Mouse (Mus musculus): ENCODE results near the gene Pgm5. TPM values are rescaled to one million over a fixed set of nuclear protein-coding genes. Genes with fewer than 3 reads are reported as not detected.

The Pgm5 gene
- polyA plus RNA-seq, 1 experiment from 2014 or later = 0.17 TPM

GRCm38 (mm10) chr19:24746266-24746875, 115.3 kb downstream of the Pgm5 start:
- Histone ChIP-seq H3K27me3 (ENCODE audit: low read depth, poor library complexity, severe bottlenecking) (no peaks in the 10 kb centered on the region), H3K4me3 (no peak overlapping the region), H3K4me1 (no peaks in the 10 kb centered on the region), H3K27ac (replicated peaks) (no peak overlapping the region), H3K36me3 (no peaks in the 10 kb centered on the region), H3K9me3 (replicated peaks) (no peaks in the 10 kb centered on the region)
- DNase-seq (ENCODE audit: low spot score) = no peak
- 89% methylated on average over 4 of the region's 4 CpGs for WGBS

- no peak for DNase-seq (ENCODE audit: low spot score)
- WGBS = 92% methylated on average over 6 of the region's 6 CpGs
These were observed 119.0 kb downstream of the Pgm5 start for GRCm38 (mm10) chr19:24742606-24743005.

DNA sequence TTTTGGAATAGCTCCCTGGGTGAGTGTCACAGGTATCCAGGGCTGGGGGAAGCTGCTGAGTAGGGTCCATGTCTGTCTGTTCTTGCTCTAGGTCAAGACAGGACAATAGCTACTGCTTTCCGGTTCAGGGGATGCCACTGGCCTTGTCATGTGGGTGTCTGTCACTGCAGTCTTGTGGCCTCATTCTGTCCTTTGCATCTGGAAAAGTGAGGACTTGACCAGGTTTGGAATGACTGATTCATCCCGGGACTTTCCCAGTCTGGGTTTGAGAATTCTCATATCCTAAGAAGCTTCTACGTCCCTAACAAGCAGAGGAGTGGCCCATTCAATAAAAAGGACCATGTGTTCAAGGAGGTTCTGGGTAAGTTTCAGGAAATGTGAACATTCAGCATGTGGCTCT, 122.9 kb downstream of the Pgm5 start:
- H3K36me3 ChIP-seq = no peaks in the 10 kb centered on the region
- H3K27me3 ChIP-seq (ENCODE audit: low read depth, poor library complexity, severe bottlenecking) = no peaks in the 10 kb centered on the region
- no peaks in the 10 kb centered on the region for H3K9me3 ChIP-seq (replicated peaks)
- no peak overlapping the region for H3K4me3 ChIP-seq
- no peak for DNase-seq (ENCODE audit: low spot score)
- H3K4me1 ChIP-seq = peaks cover 4% of the 10 kb centered on the region; the same call in 1 of the 2 replicates
- 88% methylated on average over 3 of the region's 3 CpGs for WGBS
- H3K27ac ChIP-seq (replicated peaks) = no peak overlapping the region

More at GRCm38 (mm10) chr19:24742606-24743005, 119.0 kb downstream of the Pgm5 start:
- H3K4me1 ChIP-seq = no peaks in the 10 kb centered on the region; the same call in 1 of the 2 replicates
- H3K27me3 ChIP-seq (ENCODE audit: low read depth, poor library complexity, severe bottlenecking) = no peaks in the 10 kb centered on the region
- H3K36me3 ChIP-seq = no peaks in the 10 kb centered on the region
- H3K27ac ChIP-seq (replicated peaks) = no peak overlapping the region
- no peaks in the 10 kb centered on the region for H3K9me3 ChIP-seq (replicated peaks)
- H3K4me3 ChIP-seq = no peak overlapping the region

- Histone ChIP-seq H3K4me1 (peaks cover 4% of the 10 kb centered on the region; the same call in 1 of the 2 replicates), H3K27ac (replicated peaks) (no peak overlapping the region), H3K36me3 (no peaks in the 10 kb centered on the region), H3K4me3 (no peak overlapping the region), H3K9me3 (replicated peaks) (no peaks in the 10 kb centered on the region), H3K27me3 (ENCODE audit: low read depth, poor library complexity, severe bottlenecking) (no peaks in the 10 kb centered on the region)
- WGBS = 93% methylated on average over 5 of the region's 5 CpGs
- DNase-seq (ENCODE audit: low spot score) = no peak
These were observed 123.6 kb downstream of the Pgm5 start for GRCm38 (mm10) chr19:24738026-24738425.

- WGBS = 75% methylated on average over 6 of the region's 6 CpGs
- H3K4me1 ChIP-seq = peaks cover 4% of the 10 kb centered on the region; the same call in 1 of the 2 replicates
- H3K27ac ChIP-seq (replicated peaks) = no peak overlapping the region
- no peak for DNase-seq (ENCODE audit: low spot score)
- H3K4me3 ChIP-seq = no peak overlapping the region
- no peaks in the 10 kb centered on the region for H3K36me3 ChIP-seq
- H3K9me3 ChIP-seq (replicated peaks) = no peaks in the 10 kb centered on the region
- H3K27me3 ChIP-seq (ENCODE audit: low read depth, poor library complexity, severe bottlenecking) = no peaks in the 10 kb centered on the region
These were observed 126.0 kb downstream of the Pgm5 start for GRCm38 (mm10) chr19:24735484-24736128.

GRCm38 (mm10) chr19:24730661-24731060, 131.0 kb downstream of the Pgm5 start:
- 76% methylated on average over 5 of the region's 5 CpGs for WGBS
- H3K36me3 ChIP-seq = no peaks in the 10 kb centered on the region

DNA sequence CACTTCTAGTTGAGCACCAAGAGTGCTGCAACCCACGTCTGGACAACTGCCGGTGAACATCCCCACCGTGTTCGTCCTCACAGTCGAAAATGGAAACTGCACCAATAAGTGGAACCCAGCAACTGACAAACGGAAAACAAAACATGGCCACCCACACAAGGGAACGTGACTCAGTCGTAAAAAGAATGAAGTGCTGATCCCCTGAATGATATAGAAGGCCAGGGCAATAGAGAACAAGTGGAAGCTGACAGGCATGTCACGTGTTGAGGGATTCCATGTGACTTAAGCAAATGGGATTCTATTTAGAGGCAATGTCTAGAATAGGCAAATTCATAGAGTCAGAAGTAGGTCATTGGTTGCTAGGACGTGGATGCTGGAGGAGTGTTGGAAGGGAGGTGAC, 137.3 kb downstream of the Pgm5 start:
- no peaks in the 10 kb centered on the region for H3K36me3 ChIP-seq
- H3K9me3 ChIP-seq (replicated peaks) = no peaks in the 10 kb centered on the region
- DNase-seq (ENCODE audit: low spot score) = no peak
- H3K27me3 ChIP-seq (ENCODE audit: low read depth, poor library complexity, severe bottlenecking) = no peaks in the 10 kb centered on the region
- H3K4me1 ChIP-seq = no peaks in the 10 kb centered on the region
- 86% methylated on average over 10 of the region's 10 CpGs for WGBS
- H3K27ac ChIP-seq (replicated peaks) = no peak overlapping the region
- no peak overlapping the region for H3K4me3 ChIP-seq

More at GRCm38 (mm10) chr19:24730661-24731060, 131.0 kb downstream of the Pgm5 start:
- no peak overlapping the region for H3K27ac ChIP-seq (replicated peaks)
- 0 out of 2 replicates have a peak, but pooled peaks cover 3% of the 10 kb centered on the region for H3K4me1 ChIP-seq
- DNase-seq (ENCODE audit: low spot score) = no peak
- no peaks in the 10 kb centered on the region for H3K9me3 ChIP-seq (replicated peaks)
- no peak overlapping the region for H3K4me3 ChIP-seq
- H3K27me3 ChIP-seq (ENCODE audit: low read depth, poor library complexity, severe bottlenecking) = no peaks in the 10 kb centered on the region

DNA sequence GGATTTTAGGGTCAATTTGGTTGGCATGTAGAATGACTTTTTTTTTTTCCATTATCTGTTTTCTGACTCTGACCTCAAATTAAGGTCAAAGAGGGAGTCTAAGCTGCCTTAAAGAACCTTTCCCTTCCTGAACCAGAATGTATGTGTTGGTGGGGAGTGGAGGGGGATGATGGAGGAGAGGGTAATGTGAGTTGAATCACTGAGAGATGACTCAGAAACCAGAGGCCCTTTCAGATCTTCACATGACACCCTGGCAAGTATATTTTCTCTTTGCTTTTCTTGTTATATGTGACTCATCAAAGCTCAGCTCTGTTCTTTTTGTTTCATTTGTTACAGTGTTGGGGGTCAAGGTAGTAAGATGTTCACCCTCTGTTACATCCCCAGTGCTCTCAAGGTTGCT, 141.2 kb downstream of the Pgm5 start:
- Histone ChIP-seq H3K4me3 (no peak overlapping the region), H3K9me3 (replicated peaks) (no peaks in the 10 kb centered on the region), H3K4me1 (no peaks in the 10 kb centered on the region), H3K36me3 (no peaks in the 10 kb centered on the region), H3K27ac (replicated peaks) (no peak overlapping the region), H3K27me3 (ENCODE audit: low read depth, poor library complexity, severe bottlenecking) (no peaks in the 10 kb centered on the region)
- no peak for DNase-seq (ENCODE audit: low spot score)

DNA sequence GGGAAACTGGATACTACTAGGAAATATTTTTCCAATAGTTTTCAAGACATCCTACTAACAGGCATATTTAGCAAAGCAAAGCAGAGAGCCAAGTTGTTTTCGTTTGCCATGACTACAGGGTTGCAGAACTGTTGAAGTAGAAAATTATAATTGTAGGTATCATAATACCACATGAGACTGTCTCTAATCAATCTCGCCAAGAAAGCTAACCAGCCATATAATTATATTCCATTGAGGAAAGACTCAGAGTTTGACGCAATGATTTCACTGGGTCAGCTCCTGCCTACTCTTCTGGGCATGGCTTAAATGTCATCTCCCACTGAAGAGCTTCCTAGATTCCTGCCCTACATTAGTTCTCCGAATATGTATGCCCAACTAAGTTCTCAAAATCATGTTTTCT, 142.2 kb downstream of the Pgm5 start:
- H3K27me3 ChIP-seq (ENCODE audit: low read depth, poor library complexity, severe bottlenecking) = no peaks in the 10 kb centered on the region
- no peaks in the 10 kb centered on the region for H3K4me1 ChIP-seq
- no peak for DNase-seq (ENCODE audit: low spot score)
- no peak overlapping the region for H3K27ac ChIP-seq (replicated peaks)
- H3K9me3 ChIP-seq (replicated peaks) = no peaks in the 10 kb centered on the region
- no peak overlapping the region for H3K4me3 ChIP-seq
- no peaks in the 10 kb centered on the region for H3K36me3 ChIP-seq
- WGBS = 89% methylated on average over 4 of the region's 4 CpGs

- Histone ChIP-seq H3K4me3 (no peak overlapping the region), H3K36me3 (no peaks in the 10 kb centered on the region), H3K27ac (replicated peaks) (no peak overlapping the region), H3K4me1 (no peaks in the 10 kb centered on the region), H3K9me3 (replicated peaks) (no peaks in the 10 kb centered on the region), H3K27me3 (ENCODE audit: low read depth, poor library complexity, severe bottlenecking) (no peaks in the 10 kb centered on the region)
- WGBS = 83% methylated on average over 1 of the region's 1 CpGs
- no peak for DNase-seq (ENCODE audit: low spot score)
These were observed 143.6 kb downstream of the Pgm5 start for GRCm38 (mm10) chr19:24718021-24718420.

- Histone ChIP-seq H3K4me1 (no peaks in the 10 kb centered on the region), H3K27ac (replicated peaks) (no peak overlapping the region), H3K36me3 (no peaks in the 10 kb centered on the region), H3K4me3 (no peak overlapping the region), H3K9me3 (replicated peaks) (no peaks in the 10 kb centered on the region), H3K27me3 (ENCODE audit: low read depth, poor library complexity, severe bottlenecking) (no peaks in the 10 kb centered on the region)
- 91% methylated on average over 7 of the region's 7 CpGs for WGBS
- DNase-seq (ENCODE audit: low spot score) = no peak
These were observed 145.2 kb downstream of the Pgm5 start for GRCm38 (mm10) chr19:24716303-24717097.

GRCm38 (mm10) chr19:24708032-24708431, 153.6 kb downstream of the Pgm5 start:
- Histone ChIP-seq H3K36me3 (no peaks in the 10 kb centered on the region), H3K4me1 (no peaks in the 10 kb centered on the region), H3K27ac (replicated peaks) (no peak overlapping the region), H3K9me3 (replicated peaks) (no peaks in the 10 kb centered on the region), H3K27me3 (ENCODE audit: low read depth, poor library complexity, severe bottlenecking) (no peaks in the 10 kb centered on the region), H3K4me3 (no peak overlapping the region)
- WGBS = 86% methylated on average over 7 of the region's 7 CpGs
- no peak for DNase-seq (ENCODE audit: low spot score)
